Mouse (Mus musculus) adrenal gland, adult (tissue): ENCODE measurements around the gene Csnk1g2.
A peak's percentile ranks its signal among the peaks of the same experiment; 100 is the strongest.
"Not testable (repeated sequence)": the region's sequence is repeated elsewhere in the genome, so short reads cannot be mapped to it uniquely, and the experiment has no call there.

ENCODE experiments used
- DNase-seq, 2 experiments: peaks; one replicate each; pipeline ENCODE4 v3.0.0; 2022 to 2023; ENCODE audit warnings: low spot score in 1 of 2; ENCODE audit not compliant: inconsistent age in 2 of 2

The Csnk1g2 gene

GRCm38 (mm10) chr10:80621940-80622660, 538 bp upstream of the Csnk1g2 start:
- peak; percentile 99 to 100 for DNase-seq

DNA sequence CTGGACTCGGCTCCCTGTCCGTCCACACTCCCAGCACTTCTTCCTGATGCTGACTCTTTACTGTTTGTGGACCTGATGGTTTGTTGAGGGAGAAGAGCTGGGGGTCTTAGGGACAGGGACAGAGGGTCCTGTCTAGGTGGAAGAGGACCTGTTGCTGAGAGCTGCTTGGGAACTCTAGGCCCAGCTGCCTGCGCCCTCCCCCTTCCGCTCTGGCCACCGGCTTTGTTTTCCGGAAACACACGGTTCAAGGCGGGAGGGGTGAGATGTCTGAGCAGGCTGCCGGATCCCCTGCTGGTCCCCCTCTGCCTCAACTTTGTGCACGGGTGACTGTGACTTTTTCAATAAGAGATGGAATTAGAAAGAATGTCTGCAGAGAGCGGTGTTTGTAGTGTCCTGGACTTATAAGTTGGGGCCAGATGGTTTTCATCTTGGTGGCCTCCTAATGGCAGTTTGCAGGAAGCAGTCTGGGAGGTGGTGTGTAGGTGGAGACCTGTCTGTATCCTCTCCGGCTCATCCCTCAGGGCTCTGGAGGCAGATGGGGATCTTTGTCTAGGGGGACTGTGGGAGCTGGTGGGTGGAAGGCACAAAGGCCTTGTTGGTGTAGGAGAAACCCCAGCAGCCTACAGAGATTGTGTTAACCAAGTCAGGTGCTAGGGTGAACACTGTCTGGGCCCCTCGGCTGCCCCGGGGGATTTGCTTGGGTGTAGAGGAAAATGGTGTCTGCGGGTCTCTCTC, 986 bp downstream of the Csnk1g2 start:
- DNase-seq, result peak; percentile 70 to 85

GRCm38 (mm10) chr10:80625764-80626163, 3.1 kb downstream of the Csnk1g2 start:
- no peak for DNase-seq

- DNase-seq, result no peak
Measured at GRCm38 (mm10) chr10:80627685-80628084, 5.0 kb downstream of the Csnk1g2 start.

DNA sequence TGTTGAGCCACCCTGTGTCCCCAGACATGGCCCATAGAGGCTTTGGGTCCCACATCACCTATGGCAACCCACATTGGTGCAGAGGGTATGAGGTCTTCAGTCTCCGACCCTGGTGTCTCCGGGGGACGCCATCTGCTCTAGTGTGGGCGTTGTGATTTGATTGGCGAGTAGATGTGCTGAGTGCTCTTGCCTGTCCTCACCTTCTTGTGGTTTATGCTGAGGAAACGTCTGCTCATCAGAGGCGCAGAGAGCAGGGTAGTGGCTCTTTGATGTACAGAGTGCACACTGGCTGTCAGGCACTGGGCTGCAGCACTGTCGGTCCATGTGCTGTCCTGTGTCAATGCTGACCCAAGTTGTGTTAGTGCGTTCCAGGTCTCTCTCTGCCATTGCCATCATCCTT, 6.3 kb downstream of the Csnk1g2 start:
- DNase-seq, result no peak

GRCm38 (mm10) chr10:80635345-80635744, 12.7 kb downstream of the Csnk1g2 start:
- no peak for DNase-seq

GRCm38 (mm10) chr10:80646936-80647335, 24.3 kb downstream of the Csnk1g2 start:
- DNase-seq, result no peak

DNA sequence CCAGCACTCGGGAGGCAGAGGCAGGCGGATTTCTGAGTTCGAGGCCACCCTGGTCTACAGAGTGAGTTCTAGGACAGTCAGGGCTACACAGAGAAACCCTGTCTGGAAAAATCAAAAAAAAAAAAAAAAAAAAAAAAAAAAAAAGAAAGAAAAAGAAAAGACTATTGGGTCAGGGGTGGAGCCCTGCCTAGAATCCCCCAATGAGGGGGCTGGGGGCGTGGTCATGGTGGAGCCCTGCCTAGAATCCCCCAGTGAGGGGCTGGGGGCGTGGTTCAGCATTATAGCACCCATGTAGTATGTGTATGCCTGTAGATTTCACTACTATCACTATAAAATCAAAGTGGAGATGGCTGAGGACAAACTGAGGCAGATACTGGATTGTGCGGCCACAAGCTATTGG, 27.3 kb downstream of the Csnk1g2 start:
- not testable (repeated sequence) for DNase-seq

- DNase-seq, result no peak
Measured at GRCm38 (mm10) chr10:80650392-80650791, 27.8 kb downstream of the Csnk1g2 start.

- DNase-seq, result peak; percentile 72 to 77
Measured at GRCm38 (mm10) chr10:80653156-80653720, 30.6 kb downstream of the Csnk1g2 start.

DNA sequence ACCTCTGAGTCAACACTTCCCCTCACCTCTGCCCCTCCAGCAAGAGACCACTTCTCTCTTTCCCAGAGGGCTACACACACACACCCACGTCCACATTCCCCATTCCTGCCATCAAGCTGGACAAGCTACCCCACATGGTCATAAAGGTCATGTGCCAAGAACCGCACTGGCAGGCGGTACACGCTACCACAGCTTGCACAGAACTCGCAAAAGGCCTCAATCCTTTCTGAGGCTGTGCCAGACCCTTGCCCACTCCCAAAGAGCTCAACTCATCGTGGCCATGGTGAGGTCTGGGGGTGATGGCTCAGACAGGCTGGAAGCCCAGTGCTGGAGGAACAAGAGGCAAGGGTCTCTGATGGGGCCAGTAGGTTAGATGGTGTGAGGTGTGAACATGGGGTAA, 32.2 kb downstream of the Csnk1g2 start:
- DNase-seq, result peak in 1 of 2 experiments; percentile 52

DNA sequence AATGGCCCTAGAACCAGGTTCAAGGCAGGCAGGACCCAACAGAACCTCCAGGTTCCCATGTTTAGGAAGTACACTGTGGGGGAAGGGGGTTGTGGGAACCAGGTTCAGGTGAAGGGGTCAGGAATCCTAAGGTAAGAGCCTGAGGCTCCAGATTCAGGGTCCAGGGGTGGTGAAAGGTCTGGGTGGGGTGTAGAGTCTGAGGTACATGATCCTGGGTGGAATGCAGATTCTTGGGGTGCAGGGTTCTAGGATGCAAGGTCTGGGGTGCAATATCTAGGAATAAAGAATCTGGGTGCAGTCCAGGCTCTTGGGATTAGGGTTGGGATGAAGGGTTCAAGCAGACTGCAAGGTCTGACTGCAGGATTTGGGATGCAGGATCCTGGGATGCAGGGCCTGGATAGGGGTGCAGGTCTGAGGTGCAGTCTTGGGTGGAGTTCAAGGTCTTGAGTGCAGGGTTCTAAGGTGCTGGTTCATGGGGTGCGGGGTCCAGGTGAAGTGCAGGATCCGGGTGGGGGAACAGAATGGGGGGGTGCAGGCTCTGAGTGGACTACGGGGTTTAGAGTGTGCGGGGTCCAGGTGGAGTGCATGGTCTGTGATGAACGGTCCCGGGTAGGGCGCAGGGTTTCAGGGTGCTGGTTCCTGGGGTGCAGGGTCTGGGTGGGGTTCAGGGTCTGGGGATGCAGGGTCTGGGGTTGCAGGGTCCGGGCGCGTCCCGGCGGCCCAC, 32.9 kb downstream of the Csnk1g2 start:
- DNase-seq, result peak in 1 of 2 experiments; percentile 56

DNA sequence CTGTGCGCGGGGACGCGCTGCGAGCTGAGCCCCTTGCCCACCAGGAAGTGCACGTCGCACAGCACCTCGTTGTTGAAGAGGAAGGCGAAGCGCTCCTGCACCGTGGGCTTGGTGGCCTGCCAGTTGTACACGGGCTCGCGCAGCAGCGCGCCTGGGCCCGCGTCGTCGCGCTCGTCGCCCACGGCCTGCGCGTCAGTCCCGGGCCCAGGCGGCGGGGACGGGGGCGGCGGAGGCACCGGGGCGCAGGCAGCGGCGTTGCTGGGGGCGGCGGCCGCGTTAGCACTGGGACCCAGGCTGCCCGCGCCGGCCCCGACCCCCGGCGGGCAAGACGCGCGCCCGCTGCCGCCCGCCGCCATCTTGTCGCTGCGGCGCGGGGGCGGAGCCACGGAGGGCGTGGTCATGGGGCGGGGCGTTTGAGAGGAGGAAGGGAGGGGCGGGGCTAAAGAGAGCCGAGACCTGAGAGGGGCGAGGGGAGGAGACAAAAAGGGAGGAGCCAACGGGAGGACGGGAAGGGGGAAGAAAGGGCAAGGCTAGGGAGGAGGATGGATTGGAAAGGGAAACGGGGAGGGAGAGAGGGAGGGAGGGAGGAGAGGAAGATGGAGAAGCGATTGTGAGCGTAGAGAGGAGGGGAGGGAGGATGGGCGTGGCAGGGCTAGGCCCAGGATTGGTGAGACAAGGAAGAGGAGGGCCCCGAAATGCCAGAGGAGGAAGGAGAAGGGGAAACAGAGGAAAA, 33.7 kb downstream of the Csnk1g2 start:
- DNase-seq, result peak; percentile 97 to 99

DNA sequence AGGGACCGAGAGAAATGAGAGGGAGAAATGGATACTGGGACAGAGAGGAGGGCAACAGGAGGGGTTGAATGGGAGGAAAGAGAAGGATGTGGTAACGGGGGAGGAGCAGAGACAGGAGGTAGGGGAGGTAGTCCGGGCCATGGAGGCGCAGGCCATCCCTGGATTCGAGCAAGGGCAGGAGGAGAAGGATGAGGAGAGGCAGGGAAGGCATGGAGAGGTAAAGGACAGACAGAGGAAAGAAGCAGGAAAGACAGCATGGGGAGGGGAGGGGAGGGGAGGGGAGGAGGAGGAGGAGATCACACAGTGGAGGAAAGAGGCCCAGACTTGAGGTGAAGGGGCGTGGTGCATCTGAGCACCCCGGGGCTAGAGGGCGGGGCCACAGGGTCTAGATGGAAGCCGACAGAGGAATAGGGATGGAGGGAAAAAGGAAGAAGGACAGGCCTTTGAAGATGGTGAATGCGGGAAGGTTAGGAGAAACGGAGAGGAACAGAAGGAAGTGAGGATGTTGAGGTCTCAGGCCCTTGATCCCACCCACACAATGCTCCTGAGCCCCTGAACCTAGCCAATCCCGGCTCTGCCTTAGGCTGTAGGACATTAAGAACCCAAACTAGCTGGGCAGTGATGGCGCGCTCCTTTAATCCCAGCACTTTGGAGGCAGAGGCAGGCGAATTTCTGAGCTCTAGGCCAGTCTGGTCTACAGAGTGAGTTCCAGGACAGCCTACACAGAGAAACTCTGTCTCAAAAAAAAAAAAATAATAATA, 34.4 kb downstream of the Csnk1g2 start, which contains the start of gene Btbd2:
TSS of gene Btbd2 (minus strand) at position 209 of the 761 bp plus-strand sequence.
- DNase-seq, result no peak

DNA sequence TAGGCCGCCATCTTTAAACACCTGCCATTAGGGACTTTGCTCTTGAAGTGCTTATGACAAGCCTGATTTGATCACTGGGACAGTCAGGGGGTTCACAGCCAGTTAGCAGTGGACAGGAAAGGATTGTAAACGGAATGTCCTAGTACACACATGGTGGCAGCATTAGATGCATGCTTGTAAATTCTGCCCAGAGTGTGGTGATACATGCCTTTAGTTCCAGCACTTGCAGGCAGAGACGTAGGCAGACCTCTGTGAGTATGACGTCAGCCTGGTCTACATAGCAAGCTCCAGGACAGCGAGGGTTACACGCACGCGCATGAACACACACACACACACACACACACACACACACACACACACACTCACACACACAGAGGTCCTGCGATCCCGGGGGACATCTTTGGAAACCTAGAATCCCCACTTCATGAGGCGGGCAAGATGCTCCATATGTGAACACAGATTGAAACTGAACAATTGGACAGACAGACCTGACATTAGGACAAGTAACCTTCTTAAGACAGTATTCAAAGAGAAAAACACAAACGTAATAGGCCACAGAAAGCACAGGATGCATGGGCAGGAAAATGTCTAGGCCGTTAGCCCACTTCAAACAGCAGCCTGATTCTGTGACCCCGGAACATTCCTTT, 35.7 kb downstream of the Csnk1g2 start:
- DNase-seq, result no peak

- no peak for DNase-seq
Measured at GRCm38 (mm10) chr10:80658841-80659202, 36.2 kb downstream of the Csnk1g2 start.

DNA sequence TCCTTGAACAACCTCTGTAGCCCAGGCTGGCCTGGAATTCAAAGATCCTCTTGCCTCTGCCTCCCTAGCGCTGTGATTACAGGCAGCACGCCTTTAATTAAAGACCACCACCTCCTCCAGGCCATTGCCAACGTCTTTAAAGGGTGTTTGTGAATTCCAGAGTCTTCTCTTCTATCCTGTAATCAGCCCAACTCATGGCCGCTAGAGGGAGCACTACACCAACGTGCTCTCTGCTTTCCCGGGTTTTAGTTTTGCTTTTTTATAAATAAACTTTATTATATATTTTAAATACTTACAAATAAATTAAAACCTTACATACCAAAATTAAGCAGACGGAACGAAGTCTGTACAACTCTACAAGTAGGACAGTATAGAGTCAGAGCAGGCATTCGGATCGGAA, 36.6 kb downstream of the Csnk1g2 start:
- DNase-seq, result peak; percentile 70 to 91

GRCm38 (mm10) chr10:80661149-80661548, 38.5 kb downstream of the Csnk1g2 start:
- peak in 1 of 2 experiments; percentile 71 for DNase-seq

GRCm38 (mm10) chr10:80663485-80664196, 41.0 kb downstream of the Csnk1g2 start:
- DNase-seq, result peak; percentile 25 to 64
